Mouse (Mus musculus): Measurements from ENCODE around the gene Sdhd. TPM values are rescaled to one million over a fixed set of nuclear protein-coding genes. Genes with fewer than 3 reads are reported as not detected.
"Not testable (repeated sequence)": the region's sequence is repeated elsewhere in the genome, so short reads cannot be mapped to it uniquely, and the experiment has no call there.

Gene Sdhd
- polyA plus RNA-seq (2017; shearing (Covaris generic)): 100 to 1,000 TPM; 152 to 183 TPM

DNA sequence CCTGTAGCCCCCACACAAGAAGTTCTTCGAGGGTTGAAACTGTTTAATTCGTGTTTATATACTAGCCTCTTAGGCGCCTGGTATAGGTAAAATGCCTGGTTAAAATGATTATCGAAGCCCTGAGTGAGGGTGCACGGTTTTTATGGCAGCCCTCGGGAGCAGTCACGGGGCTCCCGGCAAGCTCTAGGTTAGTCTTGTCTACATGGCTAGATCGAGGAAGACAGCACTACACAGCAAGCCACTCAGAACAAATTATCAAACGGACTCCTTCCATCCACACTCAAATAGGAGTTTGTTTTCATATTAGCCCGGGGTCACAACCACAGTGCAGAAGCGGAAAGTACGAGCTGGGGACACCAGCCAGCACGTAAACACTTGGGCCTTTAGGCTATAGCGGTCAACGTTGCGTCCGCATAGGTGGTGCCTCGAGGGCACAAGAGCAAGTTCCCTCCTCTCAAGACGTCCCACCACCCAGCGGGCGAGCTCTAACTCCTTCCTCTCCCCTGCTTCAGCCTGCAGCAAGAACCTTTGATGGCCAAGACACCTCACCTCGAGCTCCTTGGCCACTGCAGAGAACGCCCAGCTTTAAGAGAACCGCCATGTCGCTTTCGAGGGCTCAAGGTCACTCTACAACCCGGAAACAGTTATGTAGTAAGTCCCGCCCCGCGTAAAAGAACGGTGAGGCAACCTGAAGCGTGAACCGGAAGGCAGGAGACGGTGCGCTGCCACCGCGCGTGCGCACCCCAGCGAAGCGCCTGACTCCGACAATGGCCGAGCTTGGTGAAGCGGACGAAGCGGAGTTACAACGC is at the start of gene Sdhd, which contains the start of gene Timm8b:
Gene Sdhd (minus strand): TSS at position 624 of the 809 bp plus-strand sequence.
Gene Timm8b (plus strand): TSS at position 722 of the 809 bp plus-strand sequence.
- ATAC-seq: peak; percentile 98

GRCm38 (mm10) chr9:50650503-50650902 is 46.9 kb upstream of the Sdhd start:
- ATAC-seq: no peak

- ATAC-seq: no peak
These were observed 43.3 kb upstream of the Sdhd start for GRCm38 (mm10) chr9:50646826-50647370.

DNA sequence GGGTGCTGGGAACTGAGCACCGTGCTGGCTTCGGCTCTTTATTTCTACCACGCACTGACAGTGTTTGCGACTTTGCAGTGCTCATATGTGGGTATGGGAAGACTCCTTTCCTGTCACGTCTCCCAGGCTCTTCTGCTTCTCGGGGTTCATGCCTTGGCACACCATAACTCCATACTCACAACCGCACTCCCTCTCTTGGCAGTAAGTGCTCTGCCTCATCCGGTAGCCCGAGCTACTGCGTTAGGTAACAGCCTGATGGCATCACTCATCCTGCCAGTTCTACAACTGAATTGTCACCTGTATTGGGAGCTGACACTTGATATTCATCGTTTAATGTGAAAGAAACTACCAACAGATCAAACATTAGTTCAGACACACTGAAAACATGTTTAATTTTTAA is 30.7 kb upstream of the Sdhd start:
- ATAC-seq: no peak

DNA sequence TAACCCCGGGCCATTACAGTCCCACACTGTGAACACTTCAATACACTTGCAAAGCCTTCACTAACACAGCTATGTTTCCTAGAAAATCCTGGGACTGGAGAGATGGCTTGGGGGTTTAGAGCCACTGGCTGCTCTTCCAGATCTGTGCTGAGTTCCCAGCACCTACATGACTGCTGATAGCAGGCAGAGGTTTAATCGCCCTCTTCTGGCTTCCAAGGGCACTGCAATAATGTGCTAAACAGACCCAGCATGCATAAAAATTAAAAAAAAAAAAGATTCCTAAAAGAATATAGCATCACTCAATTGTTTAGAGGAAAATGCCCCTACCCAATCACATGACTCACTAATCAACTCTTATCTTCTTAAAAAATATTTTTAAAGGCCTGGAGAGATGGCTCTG is 29.4 kb upstream of the Sdhd start:
- ATAC-seq: no peak

DNA sequence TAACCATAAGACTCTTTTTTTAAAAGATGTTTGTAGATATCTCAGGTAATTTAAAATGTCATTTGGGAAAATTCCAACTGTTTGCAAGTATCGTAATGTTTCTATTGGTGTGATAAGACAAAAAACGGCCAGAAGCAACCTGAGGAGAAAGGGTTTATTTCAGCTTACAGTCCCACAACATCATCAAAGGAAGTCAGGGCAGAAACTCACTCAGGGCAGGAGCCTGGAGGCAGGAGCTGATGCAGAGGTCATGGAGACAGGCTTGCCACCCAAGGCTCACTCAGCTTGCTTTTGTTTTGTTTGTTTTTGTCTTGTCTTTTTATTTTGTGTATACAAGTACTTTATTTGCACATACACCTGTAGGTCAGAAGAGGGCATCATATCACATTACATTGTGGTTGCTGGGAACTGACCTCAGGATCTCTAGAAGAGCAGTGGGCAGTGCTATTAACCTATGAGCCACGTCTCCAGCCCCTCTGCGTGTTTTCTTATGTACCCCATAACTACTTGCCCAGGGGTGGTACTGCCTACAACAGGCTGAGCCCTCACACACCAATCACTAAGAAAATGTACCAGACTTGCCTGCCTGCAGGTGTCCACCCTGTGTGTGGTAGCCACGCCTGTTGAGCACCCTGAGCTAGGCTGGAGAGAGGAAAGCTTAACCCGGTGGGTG is 28.5 kb upstream of the Sdhd start:
- no peak for ATAC-seq

- ATAC-seq: not testable (repeated sequence)
These were observed 27.3 kb upstream of the Sdhd start for GRCm38 (mm10) chr9:50630903-50631302.

GRCm38 (mm10) chr9:50617794-50618330 is 14.2 kb upstream of the Sdhd start:
- ATAC-seq: no peak

DNA sequence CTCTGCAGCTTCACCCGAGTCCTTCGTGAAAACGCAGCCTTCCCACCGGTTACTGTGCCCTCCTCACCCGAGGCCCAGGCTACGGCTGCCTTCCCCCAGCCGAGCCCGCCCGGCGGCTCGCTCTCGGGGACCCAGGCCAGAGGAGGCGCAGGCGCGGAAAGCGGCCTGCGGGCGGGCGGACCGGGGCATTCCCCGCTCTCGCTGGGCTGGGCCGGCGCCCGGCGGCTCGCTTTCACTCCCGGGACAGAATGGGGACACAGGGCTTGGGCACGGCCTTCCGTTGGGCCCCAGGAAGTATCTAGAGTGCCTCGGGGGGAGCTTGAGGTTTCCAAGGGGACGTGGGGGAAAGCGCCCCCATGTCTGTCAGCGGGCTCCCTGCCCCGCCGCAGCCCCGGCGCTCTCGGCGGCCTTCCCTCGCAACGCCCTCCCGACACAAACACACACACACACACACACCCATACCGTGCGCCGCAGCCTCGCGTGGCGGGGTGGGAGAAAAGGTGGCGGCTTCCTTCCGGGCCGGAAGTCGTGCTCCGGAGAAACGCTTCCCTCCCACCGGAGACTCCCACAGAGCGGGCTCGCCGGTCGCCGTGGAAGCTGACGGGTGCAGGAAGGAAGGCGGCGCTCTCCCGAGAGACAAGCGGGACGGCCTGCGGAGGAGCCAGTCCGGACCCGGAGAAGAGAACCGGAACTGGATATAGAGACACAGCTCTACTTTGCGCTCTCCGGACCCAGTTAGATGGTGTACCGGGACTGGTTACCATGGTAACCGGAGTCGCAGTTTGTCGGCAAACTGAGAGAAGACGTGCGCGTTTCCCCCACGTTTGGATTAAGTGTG is 13.4 kb upstream of the Sdhd start, which contains the start of the genes Pih1d2 and Nkapd1:
Gene Pih1d2 (plus strand): TSS at position 556 of the 838 bp plus-strand sequence.
Gene Nkapd1 (minus strand): TSS at position 699 of the 838 bp plus-strand sequence.
- ATAC-seq: peak; percentile 86

DNA sequence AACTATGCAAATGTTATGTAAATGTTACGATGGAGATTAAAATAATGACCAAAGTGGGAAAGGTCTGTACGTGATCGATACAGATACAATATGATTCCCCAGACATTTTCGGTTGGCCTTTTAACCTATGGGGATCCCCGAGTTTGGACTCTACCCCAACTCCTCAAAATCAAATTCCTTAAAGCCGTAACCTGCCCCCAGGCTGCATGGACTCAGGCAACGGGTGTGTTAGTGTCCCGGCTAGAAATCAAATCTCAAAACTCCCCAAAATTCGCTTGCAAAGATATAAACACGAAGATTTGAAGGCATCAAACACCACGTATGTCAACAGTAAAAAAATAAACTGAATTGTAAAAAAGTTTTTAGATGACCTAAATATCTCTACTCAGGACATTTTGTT is 12.5 kb upstream of the Sdhd start:
- ATAC-seq: no peak

DNA sequence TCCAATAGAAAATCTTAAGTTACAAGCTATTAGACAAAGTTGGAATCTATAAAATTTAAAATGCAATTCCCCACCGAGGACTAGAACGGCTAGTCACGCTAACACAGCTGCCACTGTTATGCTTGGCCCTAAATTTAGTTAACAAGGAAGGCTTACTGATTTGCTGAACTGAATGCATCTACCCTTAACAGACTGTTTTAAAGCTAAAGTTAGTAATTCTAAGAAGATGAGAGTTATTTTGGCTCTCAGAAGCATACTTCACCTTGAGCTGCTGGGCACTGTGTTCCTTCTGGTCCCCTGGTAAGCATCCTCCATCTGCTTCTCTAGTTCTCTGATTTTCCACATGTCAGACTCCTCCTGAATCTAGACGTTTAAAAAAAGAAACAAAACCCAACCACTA is 8.5 kb upstream of the Sdhd start:
- ATAC-seq: no peak

DNA sequence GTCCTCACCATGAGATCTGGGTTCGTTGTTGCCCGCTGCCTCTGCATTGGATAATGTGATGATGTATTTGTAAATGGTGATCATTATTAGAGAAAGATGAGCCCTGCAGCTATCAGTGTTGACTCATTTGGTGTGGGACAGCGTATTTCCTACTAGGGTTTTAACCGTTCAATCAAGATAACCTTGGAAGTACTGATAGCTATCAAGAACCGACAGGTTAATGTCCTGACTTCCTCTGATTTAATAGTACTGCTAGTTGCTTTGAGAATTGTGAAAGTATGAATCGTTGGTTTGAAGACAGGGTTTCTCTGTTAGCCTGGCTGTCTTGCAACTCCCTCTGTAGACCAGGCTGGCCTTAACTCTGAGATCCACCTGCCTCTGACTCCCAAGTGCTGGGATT is 726 bp upstream of the Sdhd start:
- ATAC-seq: peak; percentile 13

GRCm38 (mm10) chr9:50603998-50604324 is 349 bp upstream of the Sdhd start:
- peak; percentile 58 for ATAC-seq

DNA sequence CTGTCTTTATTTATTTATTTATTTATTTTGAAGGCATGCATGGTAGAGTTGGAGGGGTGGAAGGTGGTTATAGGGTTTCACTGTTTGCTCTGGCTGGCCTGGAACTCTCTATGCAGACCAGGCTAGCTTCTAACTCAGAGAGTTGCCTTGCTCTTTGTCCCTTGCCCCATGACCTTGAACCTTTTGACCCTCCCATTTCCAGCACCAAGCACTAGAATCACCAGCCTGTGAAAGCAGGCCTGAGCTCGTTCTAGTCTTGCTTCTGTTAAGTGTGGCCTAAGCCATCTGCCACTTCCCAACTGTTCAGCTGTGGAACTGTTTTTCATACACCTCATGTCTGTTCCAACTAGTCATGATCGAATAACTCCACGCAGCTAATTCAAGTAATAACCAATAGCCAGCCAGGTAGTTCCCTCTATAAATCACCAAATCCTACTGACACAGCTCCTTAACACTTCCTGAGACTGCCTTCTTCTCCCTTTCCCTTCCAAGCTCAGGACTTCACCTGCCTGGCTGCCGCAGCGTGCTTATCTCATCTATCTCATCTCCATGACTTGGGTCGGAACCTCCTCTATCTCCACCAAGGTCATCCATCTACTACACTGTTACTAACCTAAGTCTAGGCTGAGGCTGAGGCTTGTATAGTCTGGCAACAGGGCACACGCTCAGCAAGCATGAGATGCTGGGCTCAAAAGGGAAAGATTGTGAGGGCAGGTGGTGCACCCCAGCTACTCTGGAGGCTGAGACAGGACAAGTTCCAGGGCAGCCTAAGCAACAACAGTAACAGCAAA is 1.4 kb downstream of the Sdhd start:
- no peak for ATAC-seq

- no peak for ATAC-seq
These were observed 2.1 kb downstream of the Sdhd start for GRCm38 (mm10) chr9:50601536-50601935.

GRCm38 (mm10) chr9:50596973-50597372 is 6.6 kb downstream of the Sdhd start:
- no peak for ATAC-seq

GRCm38 (mm10) chr9:50594794-50595417 is 8.7 kb downstream of the Sdhd start:
- no peak for ATAC-seq

DNA sequence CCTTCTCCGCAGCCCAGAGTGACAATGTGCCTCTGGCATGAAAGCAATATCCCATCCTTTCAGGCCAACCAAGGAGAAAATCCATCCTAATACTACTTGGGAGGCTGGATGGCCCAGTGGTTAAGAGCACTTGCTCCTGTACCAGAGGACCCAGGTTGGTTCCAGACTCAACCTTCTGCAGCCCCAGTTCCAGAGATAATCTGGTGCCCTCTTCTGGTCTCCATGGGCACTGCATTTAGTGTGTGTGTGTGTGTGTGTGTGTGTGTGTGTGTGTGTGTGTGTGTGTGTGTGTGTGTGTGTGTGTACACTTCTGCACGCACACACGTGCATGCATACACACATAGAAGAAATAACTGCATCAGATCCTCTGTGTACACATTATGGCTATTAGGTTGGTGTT is 10.1 kb downstream of the Sdhd start:
- ATAC-seq: peak; percentile 57

- no peak for ATAC-seq
These were observed 10.7 kb downstream of the Sdhd start for GRCm38 (mm10) chr9:50592955-50593354.

DNA sequence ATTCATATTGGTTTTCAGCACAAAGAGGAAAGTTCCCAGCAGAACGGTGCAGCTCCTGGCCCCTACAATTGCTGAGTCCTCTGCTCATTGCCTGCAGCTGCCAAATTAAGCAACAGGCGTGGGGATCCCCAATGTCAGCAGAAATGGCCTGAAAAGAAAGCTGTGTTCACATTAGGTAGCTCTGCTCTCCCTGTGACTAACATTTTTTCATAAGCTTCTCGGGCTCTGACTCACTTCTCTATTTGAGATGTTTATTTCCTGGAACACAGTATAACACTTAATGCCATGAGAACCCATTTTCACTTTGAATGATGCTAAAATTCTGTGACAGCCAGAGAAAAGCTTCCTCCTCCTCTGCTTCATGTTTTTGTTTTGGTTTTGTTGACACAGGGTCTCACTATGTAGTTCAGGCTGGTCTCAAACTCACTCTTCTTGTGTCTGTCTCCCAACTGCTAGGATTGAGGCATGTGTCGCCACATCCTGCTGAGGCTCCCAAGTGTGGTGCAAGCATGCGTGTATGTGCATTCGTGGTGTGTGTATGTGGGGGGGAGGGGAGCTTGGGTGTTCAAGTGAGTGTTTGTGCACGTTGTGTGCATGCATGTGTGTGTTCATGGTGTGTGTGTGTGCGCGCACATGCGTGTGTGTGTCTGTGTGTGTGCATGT is 12.6 kb downstream of the Sdhd start:
- ATAC-seq: peak; percentile 71

GRCm38 (mm10) chr9:50586955-50587354 is 16.7 kb downstream of the Sdhd start:
- no peak for ATAC-seq

Data from CD4-positive, CD25-positive, alpha-beta regulatory T cell, adult 4 months (primary cell).